Mouse (Mus musculus) cerebellum, adult 2 months (tissue): Measurements from ENCODE around the gene Vmn2r89.

Experiments used
- CTCF ChIP-seq: fragments of 200-500 bp; IDR thresholded peaks from 2 replicates; pipeline ENCODE4 v1.5.1; 2011; ENCODE audit warnings: low read depth, mild to moderate bottlenecking, control low read depth, low read length, moderate library complexity, borderline replicate concordance; ENCODE audit not compliant: insufficient read depth
- POLR2A ChIP-seq: fragments of 200-500 bp; IDR thresholded peaks from 2 replicates; pipeline ENCODE4 v1.6.1; 2011; ENCODE audit warnings: low read length, control low read depth, borderline replicate concordance; ENCODE audit not compliant: insufficient read depth

- TF ChIP-seq CTCF (no peak), POLR2A (no peak)
These were observed 55.8 kb downstream of the Vmn2r89 start for GRCm38 (mm10) chr14:51507416-51507815.
